Mouse (Mus musculus): ENCODE measurements around the gene Prpf18. TPM values are rescaled to one million over a fixed set of nuclear protein-coding genes. Genes with fewer than 3 reads are reported as not detected.

The Prpf18 gene
- 10 to 100 TPM; 42.4 to 42.5 TPM for total RNA-seq (2021)
- long read RNA-seq, experiment 1, transcript Prpf18-201 (10 exons, 3,522 nt) = major isoform, 9 of 43 reads
- long read RNA-seq, experiment 1, partial matches to known transcripts = 3 of 43 reads
- long read RNA-seq, experiment 1, other reads (novel, unspliced or antisense) = 31 of 43 reads
- long read RNA-seq, experiment 2, transcript Prpf18-201 (10 exons, 3,522 nt) = major isoform, 6 of 48 reads
- long read RNA-seq, experiment 2, partial matches to known transcripts = 1 of 48 reads
- long read RNA-seq, experiment 2, other reads (novel, unspliced or antisense) = 41 of 48 reads

GRCm38 (mm10) chr2:4651500-4652285, at the start of gene Prpf18:
Prpf18 (minus strand) TSS chr2:4652113.
- peak; percentile 89 for TF ChIP-seq CTCF (IDR thresholded peaks at IDR 0.05)
- peak within 1 kb of the TSS; percentile 95 for H3K4me3 ChIP-seq
- intact Hi-C loops (cut with DNase I) = loop anchor here (1.0 to 5.0 kb wide), 2 partner anchors 154 to 211 kb away; no protein-coding TSS in a partner anchor
- H3K27ac ChIP-seq = peak within 1 kb of the TSS; percentile 93
- peak; percentile 88 for DNase-seq

DNA sequence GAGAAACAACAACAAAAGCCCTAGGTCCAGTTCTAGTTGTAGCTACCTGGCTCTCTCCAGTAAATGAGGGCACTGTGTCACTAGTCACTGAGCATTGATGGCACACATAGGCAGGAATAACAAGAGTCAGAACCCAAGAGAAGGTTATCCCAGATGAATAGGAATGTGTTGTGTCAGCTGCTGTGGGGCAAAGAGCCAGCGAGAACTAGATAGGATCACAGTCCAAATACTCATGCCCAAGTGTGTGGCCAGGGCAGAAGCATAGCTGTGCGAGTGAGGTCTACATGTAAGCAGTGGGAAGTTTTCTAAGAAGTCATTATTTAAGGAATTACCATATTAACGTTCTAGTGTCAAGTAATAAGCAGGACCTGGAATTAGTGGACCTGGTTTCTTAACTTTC, 28.0 kb upstream of the Prpf18 start:
- no peak for DNase-seq
- TF ChIP-seq CTCF (IDR thresholded peaks at IDR 0.05) = no peak
- Histone ChIP-seq H3K27ac (no peak overlapping the region), H3K4me3 (no peak overlapping the region)
- intact Hi-C loops (cut with DNase I) = no loop called here

DNA sequence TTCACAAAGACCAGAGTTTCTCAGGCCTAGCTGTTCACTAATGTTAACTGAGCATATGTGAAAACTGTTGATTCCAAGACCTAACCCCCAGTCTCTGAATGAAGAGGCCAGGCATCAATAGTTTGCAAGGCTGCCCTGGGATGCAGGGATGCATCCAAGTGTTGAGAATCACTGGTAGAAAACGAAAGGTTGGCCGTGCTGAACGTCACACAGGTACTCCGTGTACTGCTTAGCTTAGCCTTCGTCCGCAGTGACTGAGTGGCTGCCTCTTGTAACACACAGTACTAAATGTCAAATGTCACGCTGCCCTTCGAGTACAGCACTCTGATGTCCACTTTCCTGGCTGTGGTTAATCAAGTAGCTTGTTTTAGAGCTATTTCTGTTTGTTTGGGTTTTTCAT, 19.7 kb upstream of the Prpf18 start:
- no peak overlapping the region for H3K4me3 ChIP-seq
- DNase-seq = no peak

DNA sequence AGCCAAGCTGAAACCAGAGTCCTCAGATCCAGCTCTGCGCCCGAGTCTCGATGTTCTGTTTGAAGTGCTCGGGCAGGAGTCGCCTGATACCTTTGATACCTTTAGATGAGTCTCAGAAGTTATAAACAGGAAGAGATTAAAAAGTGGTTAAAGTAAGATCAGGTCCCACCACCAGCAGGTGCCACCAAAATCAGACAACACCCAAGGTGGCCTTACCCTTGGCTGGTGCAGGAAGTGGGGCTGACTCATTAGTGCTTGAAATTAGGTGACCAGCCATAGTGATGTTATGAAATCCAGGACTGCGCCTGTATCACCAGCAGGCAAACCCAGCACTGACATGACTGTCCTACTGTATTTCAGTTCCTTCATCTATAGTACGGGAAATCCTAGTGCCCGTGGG, 17.8 kb upstream of the Prpf18 start:
- DNase-seq = no peak
- TF ChIP-seq CTCF (IDR thresholded peaks at IDR 0.05) = no peak
- H3K27ac ChIP-seq = no peak overlapping the region
- no peak overlapping the region for H3K4me3 ChIP-seq
- intact Hi-C loops (cut with DNase I) = no loop called here

More for the DNA sequence above, 19.7 kb upstream of the Prpf18 start:
- no peak overlapping the region for H3K27ac ChIP-seq
- no peak for TF ChIP-seq CTCF (IDR thresholded peaks at IDR 0.05)
- intact Hi-C loops (cut with DNase I) = no loop called here

DNA sequence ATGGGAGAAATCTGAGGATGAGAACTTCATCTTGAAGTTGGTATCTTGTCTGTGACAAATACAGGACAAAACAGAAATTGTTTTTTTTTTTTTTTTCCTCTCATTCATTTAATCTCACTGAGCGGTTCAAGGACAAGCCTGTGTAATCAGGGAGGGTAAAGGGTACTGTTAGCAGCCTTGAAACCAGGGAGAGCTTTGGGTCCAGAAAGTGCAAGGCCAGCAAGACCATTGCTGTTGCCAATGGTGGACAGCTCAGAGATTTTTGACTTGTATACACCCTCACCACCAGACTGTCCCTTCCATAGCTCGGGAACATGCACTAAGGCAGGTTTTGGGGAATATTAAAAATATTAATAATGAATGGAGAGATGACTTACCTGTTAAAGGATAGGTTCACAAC, 16.7 kb upstream of the Prpf18 start:
- no peak for DNase-seq
- intact Hi-C loops (cut with DNase I) = no loop called here
- no peak overlapping the region for H3K4me3 ChIP-seq
- H3K27ac ChIP-seq = no peak overlapping the region
- no peak for TF ChIP-seq CTCF (IDR thresholded peaks at IDR 0.05)

GRCm38 (mm10) chr2:4660677-4661076, 8.8 kb upstream of the Prpf18 start:
- TF ChIP-seq CTCF (IDR thresholded peaks at IDR 0.05) = no peak
- intact Hi-C loops (cut with DNase I) = no loop called here
- no peak for DNase-seq
- Histone ChIP-seq H3K4me3 (no peak overlapping the region), H3K27ac (no peak overlapping the region)

- no peak overlapping the region for H3K27ac ChIP-seq
- TF ChIP-seq CTCF (IDR thresholded peaks at IDR 0.05) = no peak
- H3K4me3 ChIP-seq = no peak overlapping the region
- no peak for DNase-seq
- intact Hi-C loops (cut with DNase I) = loop anchor here (5.0 kb wide), 1 partner anchor 152 kb away; no protein-coding TSS in a partner anchor
Observed at GRCm38 (mm10) chr2:4649646-4650045, 2.3 kb downstream of the Prpf18 start.

DNA sequence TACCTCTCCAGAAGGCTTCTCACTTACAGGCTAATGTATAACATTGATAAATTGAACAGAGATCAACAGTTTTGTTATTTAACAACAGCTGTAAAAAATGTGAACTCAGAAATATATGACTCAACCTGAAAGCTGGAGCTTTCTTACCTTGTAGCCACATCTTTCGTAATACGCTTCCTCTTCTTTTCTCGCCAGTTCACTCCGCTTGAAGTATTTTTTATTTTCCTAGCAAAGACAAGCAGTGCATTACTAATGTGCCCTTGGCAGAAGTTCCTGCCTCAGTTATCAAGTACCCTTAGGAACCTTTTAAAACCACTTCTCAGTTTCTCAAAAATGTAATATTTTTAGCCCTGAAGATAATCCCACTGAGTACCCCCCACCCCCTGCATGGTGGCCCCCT, 3.8 kb downstream of the Prpf18 start:
- 0 out of 2 replicates have a peak overlapping the region, but pooled peaks have one; percentile 24 for H3K27ac ChIP-seq
- intact Hi-C loops (cut with DNase I) = no loop called here
- TF ChIP-seq CTCF (IDR thresholded peaks at IDR 0.05) = no peak
- no peak for DNase-seq
- H3K4me3 ChIP-seq = no peak overlapping the region

DNA sequence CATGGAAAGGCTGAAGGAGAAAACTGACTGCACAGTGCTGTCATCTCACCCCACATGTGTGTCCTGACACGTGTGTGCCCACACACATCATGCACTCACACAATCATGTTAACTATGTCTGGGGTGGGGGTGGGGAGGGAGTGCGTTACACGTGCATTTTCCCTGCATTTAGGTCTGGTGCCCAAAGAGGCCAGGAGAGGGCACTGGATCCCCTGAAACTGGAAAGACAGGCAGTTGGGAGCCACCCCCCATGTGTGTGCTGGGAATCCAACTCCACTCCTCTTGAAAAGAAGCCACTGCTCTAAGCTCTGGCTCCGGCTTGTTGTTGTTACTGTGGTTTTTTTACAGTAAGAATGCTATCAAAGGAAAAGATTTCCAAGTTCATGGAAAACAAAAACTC, 6.8 kb downstream of the Prpf18 start:
- intact Hi-C loops (cut with DNase I) = no loop called here
- DNase-seq = no peak
- Histone ChIP-seq H3K27ac (no peak overlapping the region), H3K4me3 (no peak overlapping the region)
- no peak for TF ChIP-seq CTCF (IDR thresholded peaks at IDR 0.05)

- DNase-seq = no peak
- Histone ChIP-seq H3K4me3 (no peak overlapping the region), H3K27ac (no peak overlapping the region)
- intact Hi-C loops (cut with DNase I) = loop anchor here (10.0 kb wide), 1 partner anchor 133 kb away; no protein-coding TSS in a partner anchor
- no peak for TF ChIP-seq CTCF (IDR thresholded peaks at IDR 0.05)
Observed at GRCm38 (mm10) chr2:4638189-4638588, 13.7 kb downstream of the Prpf18 start.

DNA sequence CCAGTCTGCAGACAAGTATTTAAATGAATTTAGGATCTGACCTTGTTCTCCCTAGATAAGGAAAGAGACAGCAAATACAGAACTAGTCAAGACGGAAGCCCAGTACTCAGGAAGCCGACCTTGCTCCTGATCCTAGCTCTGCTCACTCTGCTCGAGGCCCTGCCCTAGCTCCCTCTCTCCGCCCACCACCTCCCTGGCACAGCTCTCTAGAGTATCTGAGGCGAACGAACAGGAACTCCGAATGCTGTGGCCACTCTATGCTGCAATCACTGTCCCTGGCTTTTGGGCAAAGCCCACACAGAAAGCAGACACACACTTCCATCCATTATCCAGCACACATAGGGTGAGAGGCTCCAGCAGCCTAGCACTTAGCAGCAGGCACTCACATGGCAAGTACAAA, 15.3 kb downstream of the Prpf18 start:
- H3K4me3 ChIP-seq = no peak overlapping the region
- no peak for TF ChIP-seq CTCF (IDR thresholded peaks at IDR 0.05)
- intact Hi-C loops (cut with DNase I) = loop anchor here (10.0 kb wide), 1 partner anchor 132 kb away; no protein-coding TSS in a partner anchor
- H3K27ac ChIP-seq = no peak overlapping the region
- no peak for DNase-seq

DNA sequence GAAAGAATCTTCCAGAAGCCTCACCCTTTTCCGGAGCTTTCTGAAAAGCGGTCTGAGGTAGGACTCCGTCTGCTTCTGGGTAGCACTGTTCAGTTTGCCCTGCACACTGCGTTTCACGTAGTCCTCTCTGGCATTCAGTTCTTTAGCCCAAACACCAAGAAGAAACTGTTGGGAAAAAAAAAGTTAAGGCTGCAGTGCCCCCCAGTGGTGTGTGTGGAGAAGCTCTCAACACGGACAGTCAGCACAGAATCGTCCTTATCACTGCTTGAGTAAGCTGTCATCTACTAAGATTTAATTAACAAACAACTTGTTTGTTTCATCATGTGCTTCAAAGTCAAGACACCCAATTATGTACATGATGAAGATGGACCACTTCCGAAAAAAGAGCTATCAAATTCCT, 16.1 kb downstream of the Prpf18 start:
- DNase-seq = no peak
- intact Hi-C loops (cut with DNase I) = loop anchor here (10.0 kb wide), 1 partner anchor 131 kb away; no protein-coding TSS in a partner anchor
- peak; percentile 50 for TF ChIP-seq CTCF (IDR thresholded peaks at IDR 0.05)
- no peak overlapping the region for H3K27ac ChIP-seq
- no peak overlapping the region for H3K4me3 ChIP-seq

- Histone ChIP-seq H3K27ac (no peak overlapping the region), H3K4me3 (no peak overlapping the region)
- DNase-seq = no peak
- intact Hi-C loops (cut with DNase I) = loop anchor here (10.0 kb wide), 1 partner anchor 126 kb away; no protein-coding TSS in a partner anchor
- no peak for TF ChIP-seq CTCF (IDR thresholded peaks at IDR 0.05)
Observed at GRCm38 (mm10) chr2:4630197-4630835, 21.6 kb downstream of the Prpf18 start.

Data from gastrocnemius, adult 2 months (tissue).